Mouse (Mus musculus) forebrain, embryonic 11.5 days (tissue): Measurements from ENCODE around the gene Ppil6. TPM values are rescaled to one million over a fixed set of nuclear protein-coding genes. Genes with fewer than 3 reads are reported as not detected.

Experiments
- ATAC-seq: fragments of 200-750 bp; cut with Nextera tagmentation; replicated peaks from 2 replicates; pipeline ENCODE4 v1.8.0; 2017; ENCODE audit warnings: moderate TSS enrichment; ENCODE audit not compliant: low FRiP score
- DNase-seq: peaks from one replicate; pipeline ENCODE4 v3.0.0-alpha.2; 2017; ENCODE audit warnings: low spot score
- H3K27ac ChIP-seq: fragments of 300-500 bp; sonication (generic); 2 replicates; pipeline ENCODE4 v1.5.1; 2014; ENCODE audit warnings: low read depth, low read length
- H3K27me3 ChIP-seq: fragments of 300-500 bp; sonication (generic); 2 replicates; pipeline ENCODE4 v1.6.1; 2014; ENCODE audit warnings: mild to moderate bottlenecking, low read length, mixed read lengths; ENCODE audit not compliant: control insufficient read depth, insufficient read depth
- H3K36me3 ChIP-seq: fragments of 300-500 bp; sonication (generic); 2 replicates; pipeline ENCODE4 v1.6.1; 2014; ENCODE audit warnings: mild to moderate bottlenecking, low read length, moderate library complexity, mixed read lengths; ENCODE audit not compliant: control insufficient read depth, insufficient read depth
- H3K4me1 ChIP-seq: fragments of 300-500 bp; sonication (generic); replicated peaks from 2 replicates; pipeline ENCODE4 v1.6.1; 2014; ENCODE audit warnings: low read length, mixed read lengths; ENCODE audit not compliant: control insufficient read depth, insufficient read depth
- H3K4me2 ChIP-seq: fragments of 300-500 bp; sonication (generic); 2 replicates; pipeline ENCODE4 v1.6.1; 2014; ENCODE audit warnings: low read depth, mild to moderate bottlenecking, low read length, moderate library complexity, mixed read lengths; ENCODE audit not compliant: severe bottlenecking
- H3K4me3 ChIP-seq: fragments of 300-500 bp; sonication (generic); 2 replicates; pipeline ENCODE4 v1.5.1; 2014; ENCODE audit warnings: low read depth, low read length
- H3K9ac ChIP-seq: fragments of 300-500 bp; sonication (generic); 2 replicates; pipeline ENCODE4 v1.6.1; 2014; ENCODE audit warnings: low read length
- H3K9me3 ChIP-seq: fragments of 300-500 bp; sonication (generic); 2 replicates; pipeline ENCODE4 v1.6.1; 2016; ENCODE audit warnings: low read length, mixed read lengths; ENCODE audit not compliant: control insufficient read depth
- WGBS: fragments of 180-500 bp; shearing (Covaris S2); extraction: QIAGEN DNeasy Blood & Tissue Kit; methylation state at CpG from one replicate; pipeline ENCODE4 v1.1.7; 2014; 5-methylcytosine and 5-hydroxymethylcytosine counted together
- polyA plus RNA-seq: library from polyadenylated mRNA; unstranded; fragments of >200 nt; fragmentation: Nextera tagmentation; extraction: Ambion mirVana; gene quantifications from 2 replicates; pipeline ENCODE4 v1.2.1, GENCODE M21; 2014

The Ppil6 gene
- polyA plus RNA-seq, 1 experiment from 2014 or later = 0.98 TPM

- H3K27me3 ChIP-seq = no peaks in the 10 kb centered on the region
These were observed 15.3 kb upstream of the Ppil6 start for GRCm38 (mm10) chr10:41474981-41475391.

GRCm38 (mm10) chr10:41476171-41477017, 13.8 kb upstream of the Ppil6 start, which contains the start of gene Mical1:
Mical1 (plus strand) TSS chr10:41476314.
- peak within 1 kb of the TSS; percentile 60 for H3K4me3 ChIP-seq
- WGBS = under 1% methylated on average over 35 of the region's 35 CpGs
- no peaks in the 10 kb centered on the region; the same call in 1 of the 2 replicates for H3K36me3 ChIP-seq
- DNase-seq = peak; percentile 81
- peak within 1 kb of the TSS; percentile 83 for H3K9ac ChIP-seq
- H3K27me3 ChIP-seq = no peaks in the 10 kb centered on the region
- H3K9me3 ChIP-seq = no peaks in the 10 kb centered on the region
- H3K4me1 ChIP-seq = peaks cover 10% of the 10 kb centered on the region; the same call in 1 of the 2 replicates
- ATAC-seq = peak; percentile 69
- H3K4me2 ChIP-seq = peak within 1 kb of the TSS; percentile 89
- peak within 1 kb of the TSS; percentile 84 for H3K27ac ChIP-seq

More at GRCm38 (mm10) chr10:41474981-41475391, 15.3 kb upstream of the Ppil6 start:
- no peak overlapping the region for H3K4me2 ChIP-seq
- H3K27ac ChIP-seq = no peak overlapping the region
- DNase-seq (no peak), ATAC-seq (no peak)
- H3K4me3 ChIP-seq = no peak overlapping the region
- WGBS = 92% methylated on average over 1 of the region's 1 CpGs
- no peaks in the 10 kb centered on the region for H3K9me3 ChIP-seq
- no peaks in the 10 kb centered on the region for H3K36me3 ChIP-seq
- H3K9ac ChIP-seq = no peak overlapping the region
- peaks cover 10% of the 10 kb centered on the region; the same call in 1 of the 2 replicates for H3K4me1 ChIP-seq

- Histone ChIP-seq H3K27me3 (no peaks in the 10 kb centered on the region), H3K4me2 (peak overlapping the region; percentile 89), H3K4me1 (peaks cover 10% of the 10 kb centered on the region; the same call in 1 of the 2 replicates), H3K36me3 (no peaks in the 10 kb centered on the region; the same call in 1 of the 2 replicates), H3K4me3 (peak overlapping the region; percentile 60), H3K27ac (peak overlapping the region; percentile 84), H3K9ac (peak overlapping the region; percentile 83), H3K9me3 (no peaks in the 10 kb centered on the region)
- peak; percentile 60 for ATAC-seq
- DNase-seq = peak; percentile 74
- WGBS = 0% methylated on average over 9 of the region's 9 CpGs
These were observed 13.3 kb upstream of the Ppil6 start for GRCm38 (mm10) chr10:41477018-41477277.

GRCm38 (mm10) chr10:41477278-41478181, 12.7 kb upstream of the Ppil6 start:
- DNase-seq = peak; percentile 79
- Histone ChIP-seq H3K4me3 (peak overlapping the region; percentile 60), H3K27ac (peak overlapping the region; percentile 84), H3K36me3 (no peaks in the 10 kb centered on the region; the same call in 1 of the 2 replicates), H3K9me3 (no peaks in the 10 kb centered on the region), H3K4me2 (peak overlapping the region; percentile 89), H3K4me1 (peaks cover 10% of the 10 kb centered on the region; the same call in 1 of the 2 replicates), H3K9ac (peak overlapping the region; percentile 83), H3K27me3 (no peaks in the 10 kb centered on the region)
- ATAC-seq = peak; percentile 81
- WGBS = 3% methylated on average over 20 of the region's 20 CpGs

- ATAC-seq (no peak), DNase-seq (no peak)
- 94% methylated on average over 3 of the region's 3 CpGs for WGBS
- Histone ChIP-seq H3K4me3 (no peak overlapping the region), H3K9ac (no peak overlapping the region), H3K27me3 (no peaks in the 10 kb centered on the region), H3K9me3 (no peaks in the 10 kb centered on the region), H3K4me1 (peaks cover 10% of the 10 kb centered on the region; the same call in 1 of the 2 replicates), H3K36me3 (no peaks in the 10 kb centered on the region; the same call in 1 of the 2 replicates), H3K27ac (no peak overlapping the region), H3K4me2 (no peak overlapping the region)
These were observed 10.3 kb upstream of the Ppil6 start for GRCm38 (mm10) chr10:41479961-41480360.

GRCm38 (mm10) chr10:41480938-41481880, 9.0 kb upstream of the Ppil6 start:
- H3K9ac ChIP-seq = no peak overlapping the region
- peaks cover 5% of the 10 kb centered on the region; the same call in 1 of the 2 replicates for H3K4me1 ChIP-seq
- DNase-seq = no peak
- no peaks in the 10 kb centered on the region for H3K9me3 ChIP-seq
- WGBS = 76% methylated on average over 33 of the region's 33 CpGs
- no peak overlapping the region for H3K4me2 ChIP-seq
- no peak overlapping the region for H3K27ac ChIP-seq
- no peaks in the 10 kb centered on the region for H3K27me3 ChIP-seq
- ATAC-seq = no peak
- no peaks in the 10 kb centered on the region; the same call in 1 of the 2 replicates for H3K36me3 ChIP-seq
- no peak overlapping the region for H3K4me3 ChIP-seq

GRCm38 (mm10) chr10:41482446-41482845, 7.8 kb upstream of the Ppil6 start:
- no peak for DNase-seq
- 86% methylated on average over 7 of the region's 7 CpGs for WGBS
- peaks cover 3% of the 10 kb centered on the region; the same call in 1 of the 2 replicates for H3K4me1 ChIP-seq
- no peak overlapping the region for H3K9ac ChIP-seq
- H3K27me3 ChIP-seq = no peaks in the 10 kb centered on the region
- no peak overlapping the region for H3K4me3 ChIP-seq
- no peaks in the 10 kb centered on the region for H3K9me3 ChIP-seq
- H3K4me2 ChIP-seq = no peak overlapping the region
- no peak for ATAC-seq
- no peak overlapping the region for H3K27ac ChIP-seq
- H3K36me3 ChIP-seq = no peaks in the 10 kb centered on the region; the same call in 1 of the 2 replicates
